Mouse (Mus musculus): ENCODE data around the gene Pdlim4. TPM values are rescaled to one million over a fixed set of nuclear protein-coding genes. Genes with fewer than 3 reads are reported as not detected.

Gene Pdlim4
- polyA plus RNA-seq, 1 experiment from 2014 or later, result 120 TPM

- no peaks in the 10 kb centered on the region for H3K9me3 ChIP-seq (replicated peaks; ENCODE audit: control insufficient read depth, low read length)
- no peak overlapping the region for H3K4me3 ChIP-seq (ENCODE audit: low read depth, low read length)
- peak; percentile 57; the same call in 1 of the 2 replicates for ATAC-seq (replicated peaks; ENCODE audit: insufficient number of reproducible peaks, low FRiP score, low TSS enrichment, low read depth)
- no peaks in the 10 kb centered on the region for H3K36me3 ChIP-seq (replicated peaks; ENCODE audit: control insufficient read depth, insufficient read depth, low read depth, low read length)
- DNase-seq (ENCODE audit: low spot score), result peak; percentile 86
- H3K9ac ChIP-seq (replicated peaks; ENCODE audit: low read length), result no peak overlapping the region
- H3K27me3 ChIP-seq (ENCODE audit: control insufficient read depth, insufficient read depth, low read length), result no peaks in the 10 kb centered on the region
- H3K27ac ChIP-seq (replicated peaks; ENCODE audit: low read depth, low read length), result no peak overlapping the region
- no peaks in the 10 kb centered on the region for H3K4me1 ChIP-seq (ENCODE audit: control insufficient read depth, insufficient read depth, low read length)
- no peak overlapping the region for H3K4me2 ChIP-seq (ENCODE audit: low read depth, low read length)
- WGBS, result 52% methylated on average over 5 of the region's 5 CpGs
These were observed 20.1 kb upstream of the Pdlim4 start for GRCm38 (mm10) chr11:54088947-54089317.

GRCm38 (mm10) chr11:54088253-54088946 is 19.6 kb upstream of the Pdlim4 start:
- Histone ChIP-seq H3K4me3 (ENCODE audit: low read depth, low read length) (no peak overlapping the region), H3K27me3 (ENCODE audit: control insufficient read depth, insufficient read depth, low read length) (no peaks in the 10 kb centered on the region), H3K4me1 (ENCODE audit: control insufficient read depth, insufficient read depth, low read length) (no peaks in the 10 kb centered on the region), H3K27ac (replicated peaks; ENCODE audit: low read depth, low read length) (no peak overlapping the region), H3K9ac (replicated peaks; ENCODE audit: low read length) (no peak overlapping the region), H3K4me2 (ENCODE audit: low read depth, low read length) (no peak overlapping the region), H3K36me3 (replicated peaks; ENCODE audit: control insufficient read depth, insufficient read depth, low read depth, low read length) (no peaks in the 10 kb centered on the region), H3K9me3 (replicated peaks; ENCODE audit: control insufficient read depth, low read length) (no peaks in the 10 kb centered on the region)
- DNase-seq (ENCODE audit: low spot score) (no peak), ATAC-seq (replicated peaks; ENCODE audit: insufficient number of reproducible peaks, low FRiP score, low TSS enrichment, low read depth) (no peak)
- WGBS, result 79% methylated on average over 7 of the region's 7 CpGs

GRCm38 (mm10) chr11:54085816-54086215 is 17.0 kb upstream of the Pdlim4 start:
- Histone ChIP-seq H3K4me1 (ENCODE audit: control insufficient read depth, insufficient read depth, low read length) (no peaks in the 10 kb centered on the region), H3K4me3 (ENCODE audit: low read depth, low read length) (no peak overlapping the region), H3K36me3 (replicated peaks; ENCODE audit: control insufficient read depth, insufficient read depth, low read depth, low read length) (no peaks in the 10 kb centered on the region), H3K9ac (replicated peaks; ENCODE audit: low read length) (no peak overlapping the region), H3K9me3 (replicated peaks; ENCODE audit: control insufficient read depth, low read length) (no peaks in the 10 kb centered on the region), H3K27ac (replicated peaks; ENCODE audit: low read depth, low read length) (no peak overlapping the region), H3K4me2 (ENCODE audit: low read depth, low read length) (no peak overlapping the region), H3K27me3 (ENCODE audit: control insufficient read depth, insufficient read depth, low read length) (no peaks in the 10 kb centered on the region)
- WGBS, result 63% methylated on average over 5 of the region's 5 CpGs
- ATAC-seq (replicated peaks; ENCODE audit: insufficient number of reproducible peaks, low FRiP score, low TSS enrichment, low read depth) (no peak), DNase-seq (ENCODE audit: low spot score) (no peak)

GRCm38 (mm10) chr11:54084976-54085375 is 16.2 kb upstream of the Pdlim4 start:
- no peaks in the 10 kb centered on the region for H3K27me3 ChIP-seq (ENCODE audit: control insufficient read depth, insufficient read depth, low read length)
- ATAC-seq (replicated peaks; ENCODE audit: insufficient number of reproducible peaks, low FRiP score, low TSS enrichment, low read depth), result no peak
- H3K4me2 ChIP-seq (ENCODE audit: low read depth, low read length), result no peak overlapping the region
- no peak overlapping the region for H3K27ac ChIP-seq (replicated peaks; ENCODE audit: low read depth, low read length)
- H3K36me3 ChIP-seq (replicated peaks; ENCODE audit: control insufficient read depth, insufficient read depth, low read depth, low read length), result no peaks in the 10 kb centered on the region
- no peaks in the 10 kb centered on the region for H3K9me3 ChIP-seq (replicated peaks; ENCODE audit: control insufficient read depth, low read length)
- DNase-seq (ENCODE audit: low spot score), result no peak
- 93% methylated on average over 1 of the region's 1 CpGs for WGBS
- H3K4me1 ChIP-seq (ENCODE audit: control insufficient read depth, insufficient read depth, low read length), result no peaks in the 10 kb centered on the region
- H3K4me3 ChIP-seq (ENCODE audit: low read depth, low read length), result no peak overlapping the region
- no peak overlapping the region for H3K9ac ChIP-seq (replicated peaks; ENCODE audit: low read length)

GRCm38 (mm10) chr11:54082725-54083124 is 13.9 kb upstream of the Pdlim4 start:
- Histone ChIP-seq H3K27me3 (ENCODE audit: control insufficient read depth, insufficient read depth, low read length) (no peaks in the 10 kb centered on the region), H3K9me3 (replicated peaks; ENCODE audit: control insufficient read depth, low read length) (no peaks in the 10 kb centered on the region), H3K36me3 (replicated peaks; ENCODE audit: control insufficient read depth, insufficient read depth, low read depth, low read length) (no peaks in the 10 kb centered on the region), H3K27ac (replicated peaks; ENCODE audit: low read depth, low read length) (no peak overlapping the region), H3K4me3 (ENCODE audit: low read depth, low read length) (no peak overlapping the region), H3K4me1 (ENCODE audit: control insufficient read depth, insufficient read depth, low read length) (no peaks in the 10 kb centered on the region), H3K9ac (replicated peaks; ENCODE audit: low read length) (no peak overlapping the region), H3K4me2 (ENCODE audit: low read depth, low read length) (no peak overlapping the region)
- no peak for ATAC-seq (replicated peaks; ENCODE audit: insufficient number of reproducible peaks, low FRiP score, low TSS enrichment, low read depth)
- DNase-seq (ENCODE audit: low spot score), result no peak
- WGBS, result 92% methylated on average over 5 of the region's 5 CpGs

GRCm38 (mm10) chr11:54080435-54080834 is 11.6 kb upstream of the Pdlim4 start:
- Histone ChIP-seq H3K4me1 (ENCODE audit: control insufficient read depth, insufficient read depth, low read length) (no peaks in the 10 kb centered on the region), H3K4me2 (ENCODE audit: low read depth, low read length) (no peak overlapping the region), H3K4me3 (ENCODE audit: low read depth, low read length) (no peak overlapping the region), H3K36me3 (replicated peaks; ENCODE audit: control insufficient read depth, insufficient read depth, low read depth, low read length) (no peaks in the 10 kb centered on the region), H3K9me3 (replicated peaks; ENCODE audit: control insufficient read depth, low read length) (no peaks in the 10 kb centered on the region), H3K27ac (replicated peaks; ENCODE audit: low read depth, low read length) (no peak overlapping the region), H3K9ac (replicated peaks; ENCODE audit: low read length) (no peak overlapping the region), H3K27me3 (ENCODE audit: control insufficient read depth, insufficient read depth, low read length) (no peaks in the 10 kb centered on the region)
- 36% methylated on average over 7 of the region's 7 CpGs for WGBS
- no peak for DNase-seq (ENCODE audit: low spot score)
- no peak for ATAC-seq (replicated peaks; ENCODE audit: insufficient number of reproducible peaks, low FRiP score, low TSS enrichment, low read depth)

GRCm38 (mm10) chr11:54076101-54076500 is 7.3 kb upstream of the Pdlim4 start:
- H3K9me3 ChIP-seq (replicated peaks; ENCODE audit: control insufficient read depth, low read length), result no peaks in the 10 kb centered on the region
- H3K27ac ChIP-seq (replicated peaks; ENCODE audit: low read depth, low read length), result no peak overlapping the region
- no peak overlapping the region for H3K9ac ChIP-seq (replicated peaks; ENCODE audit: low read length)
- H3K4me3 ChIP-seq (ENCODE audit: low read depth, low read length), result no peak overlapping the region
- no peaks in the 10 kb centered on the region for H3K4me1 ChIP-seq (ENCODE audit: control insufficient read depth, insufficient read depth, low read length)
- no peaks in the 10 kb centered on the region for H3K27me3 ChIP-seq (ENCODE audit: control insufficient read depth, insufficient read depth, low read length)
- no peak for ATAC-seq (replicated peaks; ENCODE audit: insufficient number of reproducible peaks, low FRiP score, low TSS enrichment, low read depth)
- 76% methylated on average over 1 of the region's 1 CpGs for WGBS
- no peaks in the 10 kb centered on the region for H3K36me3 ChIP-seq (replicated peaks; ENCODE audit: control insufficient read depth, insufficient read depth, low read depth, low read length)
- no peak for DNase-seq (ENCODE audit: low spot score)
- H3K4me2 ChIP-seq (ENCODE audit: low read depth, low read length), result no peak overlapping the region

GRCm38 (mm10) chr11:54075353-54075752 is 6.5 kb upstream of the Pdlim4 start:
- ATAC-seq (replicated peaks; ENCODE audit: insufficient number of reproducible peaks, low FRiP score, low TSS enrichment, low read depth), result no peak
- no peak overlapping the region for H3K4me2 ChIP-seq (ENCODE audit: low read depth, low read length)
- H3K4me3 ChIP-seq (ENCODE audit: low read depth, low read length), result no peak overlapping the region
- DNase-seq (ENCODE audit: low spot score), result no peak
- H3K36me3 ChIP-seq (replicated peaks; ENCODE audit: control insufficient read depth, insufficient read depth, low read depth, low read length), result no peaks in the 10 kb centered on the region
- WGBS, result 78% methylated on average over 6 of the region's 6 CpGs
- no peaks in the 10 kb centered on the region for H3K4me1 ChIP-seq (ENCODE audit: control insufficient read depth, insufficient read depth, low read length)
- H3K27me3 ChIP-seq (ENCODE audit: control insufficient read depth, insufficient read depth, low read length), result no peaks in the 10 kb centered on the region
- H3K9ac ChIP-seq (replicated peaks; ENCODE audit: low read length), result no peak overlapping the region
- H3K27ac ChIP-seq (replicated peaks; ENCODE audit: low read depth, low read length), result no peak overlapping the region
- H3K9me3 ChIP-seq (replicated peaks; ENCODE audit: control insufficient read depth, low read length), result no peaks in the 10 kb centered on the region
